Mouse (Mus musculus): ENCODE measurements around the gene Cpm.
"Not testable (repeated sequence)": the region's sequence is repeated elsewhere in the genome, so short reads cannot be mapped to it uniquely, and the experiment has no call there.

Gene Cpm

DNA sequence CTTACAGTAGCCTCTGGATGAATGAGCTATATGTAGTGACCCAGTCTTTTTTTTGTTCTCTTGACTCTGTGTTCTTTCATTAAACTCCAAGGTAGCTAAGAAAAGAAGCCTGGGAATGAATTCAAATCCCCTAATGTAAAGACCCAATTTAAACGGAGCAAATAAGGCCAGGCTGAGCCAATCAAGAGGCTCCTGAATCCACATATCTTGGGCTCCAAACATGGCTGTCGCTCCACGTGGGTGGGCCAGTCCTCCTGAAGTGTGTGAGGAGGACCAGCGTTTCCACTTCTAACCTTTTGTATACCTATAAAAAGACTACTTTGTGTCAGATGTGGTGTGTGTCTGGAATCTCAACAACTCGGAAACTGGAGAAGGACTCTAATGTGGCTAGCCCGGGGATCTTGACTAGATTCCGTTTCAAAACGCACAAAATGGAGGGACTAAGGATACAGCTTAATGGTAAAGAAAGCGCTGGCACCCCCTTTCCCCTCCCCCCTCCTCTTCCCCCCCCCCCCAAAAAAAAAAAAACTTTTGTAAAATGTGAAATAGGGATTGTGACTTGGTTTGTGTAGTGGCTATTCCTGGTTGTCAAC lies 98.3 kb downstream of the Cpm start:
- no peak for DNase-seq

- no peak for DNase-seq
These were observed 99.3 kb downstream of the Cpm start for GRCm38 (mm10) chr10:117728574-117728973.

DNA sequence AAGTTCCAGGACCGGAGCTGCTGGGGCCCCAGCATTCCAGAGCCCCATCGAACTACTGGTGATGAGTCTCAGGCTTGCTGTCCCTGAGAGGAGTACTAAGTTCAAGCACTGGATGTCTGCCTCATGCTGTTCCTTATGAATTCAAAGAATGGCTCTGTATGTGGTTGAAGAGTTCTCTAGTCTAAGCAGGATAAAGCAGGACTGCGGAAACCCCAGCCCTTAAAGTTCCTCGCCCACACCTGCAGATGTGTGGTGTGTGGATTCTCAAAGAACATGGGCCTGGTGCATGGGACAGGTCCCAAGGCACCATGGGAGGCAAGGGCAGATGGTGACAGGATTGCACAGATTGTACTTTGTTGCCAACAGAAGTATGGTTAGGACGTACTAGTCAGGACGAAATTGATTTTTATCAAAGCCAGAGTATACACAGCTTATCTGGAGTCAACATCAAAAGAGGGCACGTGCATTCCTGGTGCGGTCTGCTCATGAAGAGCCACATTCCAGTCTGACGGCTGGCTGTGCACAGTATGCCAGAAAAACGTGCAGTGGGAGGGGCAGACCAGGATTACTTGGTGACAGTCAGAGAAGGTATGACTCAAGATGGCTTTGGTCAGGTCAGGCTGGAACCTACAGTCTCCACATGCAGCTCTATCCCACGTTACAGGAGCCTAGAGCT lies 100.0 kb downstream of the Cpm start:
- DNase-seq: no peak

- no peak for DNase-seq
These were observed 100.8 kb downstream of the Cpm start for GRCm38 (mm10) chr10:117730140-117730539.

DNA sequence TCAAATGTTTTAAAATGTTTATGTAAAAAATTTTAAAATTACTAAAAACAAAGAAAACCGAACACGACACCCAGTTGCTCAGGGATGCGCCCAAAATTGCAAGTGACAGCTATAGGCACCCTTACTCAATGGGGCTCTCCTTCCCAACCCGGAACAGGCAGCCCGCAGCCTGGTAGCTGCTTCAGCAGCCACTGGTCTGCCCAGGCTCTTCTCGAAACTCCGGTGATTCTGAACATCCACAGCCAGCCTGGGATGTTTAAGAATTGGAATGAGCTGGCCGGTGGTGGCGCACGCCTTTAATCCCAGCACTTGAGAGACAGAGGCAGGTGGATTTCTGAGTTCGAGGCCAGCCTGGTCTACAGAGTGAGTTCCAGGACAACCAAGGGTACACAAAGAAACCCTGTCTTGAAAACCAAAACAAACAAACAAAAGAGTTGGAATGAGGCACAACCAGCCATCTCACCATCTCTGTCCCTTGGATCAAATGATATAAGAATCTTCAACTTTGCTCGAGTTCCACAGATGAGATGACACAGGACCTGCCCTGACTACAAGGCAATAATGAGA lies 101.4 kb downstream of the Cpm start:
- DNase-seq: no peak

DNA sequence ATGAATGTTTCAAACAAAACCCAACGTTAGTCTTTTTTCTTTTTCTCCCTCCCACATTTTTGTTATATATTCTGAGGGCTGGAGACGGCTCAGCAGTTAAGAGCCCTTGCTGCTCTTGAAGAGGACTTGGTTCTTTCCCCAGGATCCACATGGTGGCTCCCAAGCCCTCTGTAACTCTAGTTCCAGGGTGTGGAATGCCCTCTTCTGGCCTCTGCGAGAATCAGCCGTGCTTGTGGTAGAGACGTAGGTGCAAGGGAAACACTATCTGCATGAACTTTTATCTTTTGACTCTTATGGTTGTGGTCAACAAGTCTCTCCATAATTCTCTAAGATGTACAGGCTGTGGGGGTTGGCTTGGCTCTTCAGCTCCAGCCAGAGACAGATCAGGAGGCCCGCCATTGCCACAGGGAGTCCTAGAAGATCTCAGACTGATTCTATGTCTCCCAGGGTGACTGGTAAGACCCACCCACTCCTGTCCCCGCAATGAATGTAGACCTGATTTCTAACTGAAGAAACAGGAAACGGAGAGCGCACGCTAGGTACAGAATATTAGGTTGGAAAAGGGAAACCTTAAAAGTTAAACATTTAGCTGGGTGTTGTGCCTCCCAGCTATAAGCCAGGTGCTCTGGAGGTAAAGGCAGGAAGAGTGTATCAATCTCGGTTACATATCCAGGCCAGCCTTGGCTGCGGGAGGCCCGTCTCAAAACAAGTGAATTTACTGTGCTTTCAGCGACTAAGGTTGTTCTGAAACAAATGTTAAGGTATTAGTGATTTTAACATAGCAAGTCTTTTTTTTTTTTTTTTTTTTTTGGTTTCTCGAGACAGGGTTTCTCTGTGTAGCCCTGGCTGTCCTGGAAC lies 102.2 kb downstream of the Cpm start:
- DNase-seq: peak; percentile 51

- DNase-seq: no peak
These were observed 102.9 kb downstream of the Cpm start for GRCm38 (mm10) chr10:117732184-117732583.

DNA sequence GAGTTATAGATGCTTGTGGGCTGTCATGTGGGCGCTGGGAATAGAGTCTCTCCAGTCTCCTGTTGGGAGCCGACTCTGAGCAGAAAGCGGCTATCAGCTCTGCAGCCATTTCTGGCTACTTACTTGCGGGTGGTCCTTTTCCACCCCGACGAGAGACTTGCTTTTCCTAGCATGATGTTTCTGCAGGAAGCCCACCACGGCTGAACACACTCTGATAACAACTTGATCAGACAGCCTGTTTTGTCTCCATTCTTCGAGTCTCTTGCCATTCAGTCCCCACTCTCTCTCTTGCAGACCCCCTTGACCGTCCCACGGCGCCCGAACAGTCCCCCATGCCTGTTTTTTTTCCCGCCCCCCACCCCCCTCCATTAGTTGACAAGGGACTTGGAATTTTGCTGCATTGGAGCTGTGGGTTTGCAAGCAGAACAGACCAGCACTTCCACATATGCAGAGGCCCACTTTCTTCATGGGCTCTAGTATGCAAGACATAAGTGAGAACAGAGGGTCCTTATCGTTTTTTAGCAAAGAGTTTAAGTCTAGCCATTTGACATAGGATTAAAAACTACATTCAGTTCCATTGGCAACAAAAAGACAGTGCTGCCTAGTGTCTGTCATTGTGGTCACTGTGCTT lies 103.8 kb downstream of the Cpm start:
- no peak for DNase-seq

GRCm38 (mm10) chr10:117733626-117734025 lies 104.3 kb downstream of the Cpm start:
- DNase-seq: not testable (repeated sequence)

- not testable (repeated sequence) for DNase-seq
These were observed 105.0 kb downstream of the Cpm start for GRCm38 (mm10) chr10:117734104-117734852.

GRCm38 (mm10) chr10:117735396-117735795 lies 106.1 kb downstream of the Cpm start:
- not testable (repeated sequence) for DNase-seq

DNA sequence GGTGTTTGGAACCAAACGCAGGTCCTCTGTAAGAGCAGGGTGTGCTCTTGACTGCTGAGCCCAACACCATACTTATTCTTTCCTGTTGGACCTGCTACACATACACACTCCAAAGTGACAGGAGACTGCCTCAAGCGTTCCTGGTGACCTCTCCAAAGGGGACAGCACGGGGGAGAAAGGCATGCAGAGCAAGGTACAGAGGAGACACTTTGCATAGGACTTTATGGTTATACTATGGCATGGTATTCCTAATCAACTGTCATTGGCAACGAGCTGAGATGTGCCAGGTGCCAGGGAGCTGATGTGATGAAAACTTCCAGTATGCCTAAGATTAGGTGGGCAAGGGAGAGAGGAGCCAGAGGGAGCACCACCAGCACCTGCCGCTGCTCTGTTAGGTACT lies 107.3 kb downstream of the Cpm start:
- no peak for DNase-seq
